Mouse (Mus musculus): ENCODE data around the gene Lrmp. TPM values are rescaled to one million over a fixed set of nuclear protein-coding genes. Genes with fewer than 3 reads are reported as not detected.

Gene Lrmp
- total and polyA plus RNA-seq, 3 experiments = 64.3 to 70.1 TPM; not detected in 1

GRCm38 (mm10) chr6:145211376-145212305 lies 96.2 kb downstream of the Lrmp start:
- H3K9me3 ChIP-seq (replicated peaks; ENCODE audit: insufficient read depth, low read length) = no peaks in the 10 kb centered on the region

GRCm38 (mm10) chr6:145213916-145214315 lies 98.5 kb downstream of the Lrmp start:
- Histone ChIP-seq H3K27ac (ENCODE audit: control insufficient read depth, low read depth, low read length) (no peak overlapping the region), H3K79me2 (ENCODE audit: control insufficient read depth, insufficient read depth, low read length, poor library complexity) (peaks cover 5% of the 10 kb centered on the region), H3K9ac (ENCODE audit: control insufficient read depth, low read depth, low read length, poor library complexity, severe bottlenecking) (no peak overlapping the region), H3K36me3 (ENCODE audit: control insufficient read depth in 1 of 2, insufficient read depth in 2 of 2, low read length in 2 of 2) (peaks cover 7 to 8% of the 10 kb centered on the region in 2 experiments), H3K4me3 (ENCODE audit: control insufficient read depth in 1 of 2, insufficient read depth in 1 of 2, low read depth in 2 of 2, low read length in 2 of 2) (no peak overlapping the region), H3K4me1 (ENCODE audit: control insufficient read depth in 1 of 2, insufficient read depth in 2 of 2, low read length in 2 of 2) (peaks cover 0 to 3% of the 10 kb centered on the region in 2 experiments; a peak in 3 of 4 replicates), H3K9me3 (replicated peaks; ENCODE audit: insufficient read depth, low read length) (no peaks in the 10 kb centered on the region), H3K27me3 (ENCODE audit: control insufficient read depth in 1 of 2, insufficient read depth in 2 of 2, low read length in 2 of 2) (no peaks in the 10 kb centered on the region)
- TF ChIP-seq NELFE (IDR thresholded peaks at IDR 0.05; ENCODE audit: low read depth, low read length) (no peak), TCF12 (IDR thresholded peaks at IDR 0.05; ENCODE audit: low read depth, low read length) (no peak), SIN3A (IDR thresholded peaks at IDR 0.05; ENCODE audit: low read length) (no peak), RCOR1 (IDR thresholded peaks at IDR 0.05; ENCODE audit: low read depth, low read length) (no peak), MEF2A (IDR thresholded peaks at IDR 0.05; ENCODE audit: extremely low read depth, insufficient replicate concordance, low read depth, low read length, poor library complexity, severe bottlenecking) (no peak), MYB (IDR thresholded peaks at IDR 0.05; ENCODE audit: low read depth, low read length) (no peak), USF1 (IDR thresholded peaks at IDR 0.05; ENCODE audit: low read depth, low read length) (no peak), NRF1 (IDR thresholded peaks at IDR 0.05; ENCODE audit: insufficient read depth, low read depth, low read length, poor library complexity, severe bottlenecking) (no peak), EP300 (IDR thresholded peaks at IDR 0.05; ENCODE audit: low read depth in 1 of 2, low read length in 2 of 2) (no peak), GABPA (IDR thresholded peaks at IDR 0.05; ENCODE audit: low read depth, low read length) (no peak), KAT2A (conservative IDR thresholded peaks at IDR 0.05; ENCODE audit: low read depth, low read length) (no peak), SMC3 (IDR thresholded peaks at IDR 0.05; ENCODE audit: low read depth, low read length) (no peak), JUND (IDR thresholded peaks at IDR 0.05; ENCODE audit: low read depth, low read length) (no peak), ZKSCAN1 (IDR thresholded peaks at IDR 0.05; ENCODE audit: low read depth, low read length) (no peak), MAFK (IDR thresholded peaks at IDR 0.05; ENCODE audit: borderline replicate concordance, low read depth, low read length) (no peak), ELF1 (IDR thresholded peaks at IDR 0.05; ENCODE audit: low read depth, low read length) (no peak), HCFC1 (IDR thresholded peaks at IDR 0.05; ENCODE audit: low read depth, low read length) (no peak), MXI1 (IDR thresholded peaks at IDR 0.05; ENCODE audit: low read depth, low read length) (no peak), ZNF384 (IDR thresholded peaks at IDR 0.05; ENCODE audit: low read depth, low read length) (no peak)
- no peak for DNase-seq (ENCODE audit: low read depth, low spot score)

More at GRCm38 (mm10) chr6:145211376-145212305, 96.2 kb downstream of the Lrmp start:
- Histone ChIP-seq H3K27me3 (ENCODE audit: control insufficient read depth in 1 of 2, insufficient read depth in 2 of 2, low read length in 2 of 2) (no peaks in the 10 kb centered on the region), H3K27ac (ENCODE audit: control insufficient read depth, low read depth, low read length) (peak overlapping the region; percentile 80), H3K36me3 (ENCODE audit: control insufficient read depth in 1 of 2, insufficient read depth in 2 of 2, low read length in 2 of 2) (peaks cover 0 to 8% of the 10 kb centered on the region in 2 experiments), H3K9ac (ENCODE audit: control insufficient read depth, low read depth, low read length, poor library complexity, severe bottlenecking) (peak overlapping the region; percentile 83), H3K4me3 (ENCODE audit: control insufficient read depth in 1 of 2, insufficient read depth in 1 of 2, low read depth in 2 of 2, low read length in 2 of 2) (peak overlapping the region; percentile 77 to 78), H3K4me1 (ENCODE audit: control insufficient read depth in 1 of 2, insufficient read depth in 2 of 2, low read length in 2 of 2) (peaks cover 0 to 3% of the 10 kb centered on the region in 2 experiments; a peak in 3 of 4 replicates), H3K79me2 (ENCODE audit: control insufficient read depth, insufficient read depth, low read length, poor library complexity) (peaks cover 5% of the 10 kb centered on the region)
- DNase-seq (ENCODE audit: low read depth, low spot score) = peak; percentile 70
- no peak for TF ChIP-seq ZC3H11A (IDR thresholded peaks at IDR 0.05; ENCODE audit: low read depth, low read length)
- TF ChIP-seq SIN3A (IDR thresholded peaks at IDR 0.05; ENCODE audit: low read length) = 0 out of 2 replicates have a peak, but pooled peaks have one; percentile 37

All from MEL (cell line).